Mouse (Mus musculus) lung, postnatal 4 days (tissue): Measurements from ENCODE around the gene Mthfsl.
"Not testable (repeated sequence)": the region's sequence is repeated elsewhere in the genome, so short reads cannot be mapped to it uniquely, and the experiment has no call there.

Experiments
- DNase-seq, 2 experiments: peaks; one replicate each; pipeline ENCODE4 v3.0.0; 2021

Mthfsl gene

DNA sequence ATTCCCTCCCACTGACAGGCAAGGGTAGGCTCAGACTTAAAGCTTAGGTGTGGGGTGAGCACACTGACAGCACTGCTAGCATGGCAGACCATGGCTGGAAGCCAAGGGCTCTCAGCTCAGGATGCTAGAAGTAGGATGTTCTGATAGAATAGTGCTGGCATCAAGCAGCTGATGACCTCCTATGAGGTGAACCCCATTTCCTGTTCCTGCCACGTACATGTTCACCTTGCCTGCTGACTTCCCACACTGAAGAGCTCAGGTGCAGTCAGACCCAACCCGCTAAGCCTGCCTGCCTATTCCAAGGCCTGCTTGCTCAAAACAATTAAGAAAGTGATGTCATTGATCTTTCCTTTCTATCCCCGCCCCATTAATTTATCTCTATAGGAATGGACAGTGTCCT is 30.6 kb downstream of the Mthfsl start:
- DNase-seq, result not testable (repeated sequence)

DNA sequence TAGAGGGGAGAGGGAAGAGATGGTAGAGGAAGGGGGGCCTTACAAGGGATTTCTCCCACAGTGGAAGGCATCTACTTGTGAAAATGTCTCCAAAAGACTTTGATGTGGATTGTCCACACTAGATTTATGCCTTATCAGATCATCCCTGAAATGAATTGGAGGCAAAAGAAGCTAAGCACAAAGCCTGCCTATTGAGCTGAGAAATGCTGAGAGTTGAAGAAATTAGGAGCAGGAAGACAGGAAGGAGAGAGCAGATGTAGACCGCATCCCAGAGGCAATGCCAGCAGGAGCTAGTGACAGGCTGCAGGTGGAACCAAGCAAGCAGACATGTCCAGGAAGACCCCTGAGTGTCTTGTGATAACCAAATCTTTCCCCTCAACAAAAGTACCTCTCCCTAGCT is 33.4 kb downstream of the Mthfsl start:
- not testable (repeated sequence) for DNase-seq

DNA sequence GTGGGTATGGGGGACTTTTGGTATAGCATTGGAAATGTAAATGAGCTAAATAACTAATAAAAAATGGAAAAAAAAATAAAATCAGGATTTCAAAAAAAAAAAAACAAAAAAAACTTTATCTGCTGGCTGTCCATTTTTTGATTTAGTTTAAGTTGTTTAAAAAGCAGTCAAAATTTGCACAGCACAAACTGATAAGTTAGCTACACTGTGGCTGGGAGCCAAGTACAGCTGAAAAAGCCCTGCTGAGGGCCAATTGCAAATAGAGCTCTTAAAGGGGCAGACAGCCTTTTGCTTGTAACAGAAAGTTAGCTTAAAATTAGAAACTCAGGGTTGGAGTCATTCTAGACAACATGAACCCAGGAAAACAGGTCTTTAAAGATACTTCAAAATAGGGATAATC is 61.8 kb downstream of the Mthfsl start:
- DNase-seq, result peak in 1 of 2 experiments; percentile 31

DNA sequence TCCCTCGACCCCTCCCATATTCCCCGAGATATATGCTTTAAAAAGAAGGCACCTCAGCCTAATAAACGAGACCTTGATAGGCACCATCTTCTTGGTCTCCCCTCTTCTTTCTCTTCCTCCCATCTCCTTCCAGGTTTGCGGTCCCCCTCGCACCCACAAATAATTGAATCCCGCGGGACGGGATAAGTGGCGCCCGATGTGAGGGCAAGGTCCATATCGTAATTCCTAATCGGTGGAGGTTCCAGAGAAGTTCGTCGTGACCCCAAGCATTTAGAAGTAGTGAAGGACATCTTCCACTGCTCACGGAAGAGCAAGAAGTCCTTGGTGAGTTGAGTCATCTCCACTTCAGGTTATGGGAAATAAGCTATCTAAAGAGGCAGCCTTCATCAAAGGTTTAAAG is 69.4 kb downstream of the Mthfsl start:
- not testable (repeated sequence) for DNase-seq
